Mouse (Mus musculus) gonadal fat pad, adult 2 months (tissue): ENCODE measurements around the gene Skint8. TPM values are rescaled to one million over a fixed set of nuclear protein-coding genes. Genes with fewer than 3 reads are reported as not detected.
"Not testable (repeated sequence)": the region's sequence is repeated elsewhere in the genome, so short reads cannot be mapped to it uniquely, and the experiment has no call there.

Experiments used
- DNase-seq: peaks from one replicate; pipeline ENCODE4 v3.0.0-alpha.2; 2012; ENCODE audit warnings: low read depth
- polyA plus RNA-seq: library from polyadenylated mRNA; depleted of rRNA; stranded (reverse); fragments of >200 nt; gene quantifications from 2 replicates; pipeline ENCODE4 v1.2.3, GENCODE M21; 2012; rRNA removed

Gene Skint8
- not detected in 2 replicates for polyA plus RNA-seq

DNA sequence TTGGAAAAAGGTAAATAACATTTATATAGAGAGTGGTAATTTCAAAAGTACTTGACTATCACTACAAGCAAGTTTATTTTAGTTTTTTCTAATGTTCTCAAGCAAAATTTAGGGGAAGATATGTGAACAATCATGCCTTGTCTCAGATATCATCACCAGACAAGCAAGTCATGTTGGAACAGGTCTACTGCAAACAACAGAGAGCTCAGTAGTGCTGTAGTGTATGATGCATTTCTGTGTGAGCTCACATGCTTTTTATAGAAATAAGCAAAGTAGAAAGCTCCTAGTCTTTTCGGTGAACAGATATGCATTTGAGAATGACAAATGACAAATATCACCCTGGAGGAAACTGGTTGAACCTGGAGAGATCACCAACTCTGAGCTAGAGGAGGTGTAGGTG is at the start of gene Skint8:
Gene Skint8 (plus strand): TSS at position 301 of the 400 bp plus-strand sequence.
- DNase-seq = no peak

DNA sequence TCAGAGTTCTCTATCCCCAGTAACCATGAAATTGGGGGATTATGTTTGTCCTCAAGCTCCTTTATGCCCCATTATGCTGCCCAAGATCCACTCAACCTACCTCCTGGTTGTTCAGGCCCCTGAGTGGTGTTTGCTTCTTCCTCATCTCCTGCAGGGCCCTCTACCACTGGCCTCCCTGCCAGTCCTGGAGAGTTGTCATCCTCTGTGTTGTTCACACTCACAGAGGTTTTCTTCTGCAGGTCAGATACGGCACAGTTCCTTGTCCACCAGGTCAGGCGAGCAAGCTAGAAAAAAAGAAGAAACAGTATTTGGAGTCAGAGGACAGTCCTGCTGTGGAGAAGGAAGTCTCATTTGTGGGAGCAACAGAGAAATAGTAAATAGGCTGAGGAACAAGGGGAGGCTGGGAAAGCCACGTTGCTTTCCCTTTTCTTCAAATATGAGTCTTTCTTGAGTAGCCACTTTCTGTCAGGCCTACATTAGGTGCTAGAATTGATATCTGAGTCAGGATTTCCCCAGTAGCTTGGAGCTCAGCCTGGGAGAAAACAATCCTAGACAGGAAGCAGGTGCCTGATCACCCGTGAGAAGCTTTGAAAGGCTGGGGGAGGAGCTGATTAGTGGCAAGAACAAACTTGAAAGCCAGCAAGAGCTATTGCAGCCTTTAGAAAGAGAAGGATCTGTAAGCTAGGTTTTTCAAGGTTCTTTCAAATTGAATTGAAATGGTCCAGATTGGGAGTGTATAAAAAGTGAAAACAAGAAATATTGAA is 38.9 kb upstream of the Skint8 start:
- no peak for DNase-seq

DNA sequence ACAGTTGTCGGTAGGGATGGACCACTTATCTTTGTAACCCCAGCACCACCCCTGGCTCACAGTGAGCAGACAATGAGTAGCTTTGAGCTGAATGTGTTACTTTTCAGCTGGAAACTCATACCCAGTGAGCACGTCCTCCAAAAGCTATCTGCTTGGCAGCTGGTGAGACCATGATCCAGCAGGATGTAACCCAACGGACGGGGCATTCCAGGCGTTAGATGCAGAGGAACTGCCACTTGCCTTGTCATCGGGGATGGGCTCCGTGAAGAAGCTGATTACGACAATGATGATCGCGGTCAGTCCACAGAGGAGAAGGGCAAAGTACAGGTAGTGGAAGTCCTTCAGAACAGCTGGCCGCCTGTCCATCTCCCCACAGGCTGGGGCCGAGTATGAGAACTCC is 35.6 kb upstream of the Skint8 start:
- DNase-seq = no peak

DNA sequence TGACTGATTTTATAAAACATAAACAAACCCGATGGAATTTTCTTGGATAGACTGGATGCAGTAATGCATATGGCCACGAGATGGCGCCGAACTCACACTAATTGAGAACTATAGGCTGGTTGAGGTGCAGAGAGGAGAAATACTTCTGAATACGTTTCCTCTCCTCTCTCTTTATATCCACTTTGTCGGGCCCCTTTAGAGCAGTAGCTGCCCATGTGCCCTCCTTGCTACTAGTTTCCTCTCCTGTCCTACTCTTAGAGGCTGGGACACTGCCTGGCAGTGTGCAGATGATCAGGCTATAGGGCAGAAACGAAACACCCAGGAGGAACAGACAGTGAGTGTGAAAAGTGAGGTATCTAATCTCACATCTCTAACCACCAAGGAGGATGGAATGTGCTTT is 33.2 kb upstream of the Skint8 start:
- no peak for DNase-seq

DNA sequence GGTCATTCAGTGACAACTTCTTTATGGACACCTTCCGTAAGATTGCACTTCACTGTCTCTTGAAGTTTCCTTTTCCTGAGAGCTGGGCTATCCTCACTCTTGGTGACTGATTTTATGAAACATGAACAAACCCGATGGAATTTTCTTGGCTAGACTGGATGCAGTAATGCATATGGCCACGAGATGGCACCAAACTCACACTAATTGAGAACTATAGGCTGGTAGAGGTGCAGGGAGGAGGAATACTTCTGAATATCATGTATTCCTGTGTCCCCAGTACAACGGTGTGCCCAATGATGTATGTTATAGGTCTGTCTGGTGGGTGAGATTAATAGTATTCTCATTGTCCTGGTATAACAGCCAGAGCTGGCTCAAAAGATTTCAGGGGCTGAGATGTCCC is 32.6 kb upstream of the Skint8 start:
- DNase-seq = no peak

DNA sequence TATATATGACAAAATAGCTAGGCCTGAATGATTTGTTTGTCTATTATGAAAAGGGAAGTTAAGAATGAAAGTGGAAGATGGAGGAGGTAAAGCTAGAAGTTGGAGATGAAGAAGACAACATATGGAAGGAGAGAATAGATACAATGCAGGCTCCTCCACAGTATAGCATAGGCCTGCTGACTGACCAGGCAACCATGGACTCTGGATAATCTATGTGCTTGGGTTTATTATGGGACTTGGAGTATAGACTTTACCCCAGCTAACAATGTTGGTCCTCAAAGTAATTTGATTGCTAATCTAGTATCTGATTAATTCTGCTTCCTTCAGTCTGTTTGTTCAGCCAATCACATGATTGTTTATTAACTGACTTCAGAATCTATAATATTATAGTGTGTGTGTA is 27.1 kb upstream of the Skint8 start:
- DNase-seq = no peak

DNA sequence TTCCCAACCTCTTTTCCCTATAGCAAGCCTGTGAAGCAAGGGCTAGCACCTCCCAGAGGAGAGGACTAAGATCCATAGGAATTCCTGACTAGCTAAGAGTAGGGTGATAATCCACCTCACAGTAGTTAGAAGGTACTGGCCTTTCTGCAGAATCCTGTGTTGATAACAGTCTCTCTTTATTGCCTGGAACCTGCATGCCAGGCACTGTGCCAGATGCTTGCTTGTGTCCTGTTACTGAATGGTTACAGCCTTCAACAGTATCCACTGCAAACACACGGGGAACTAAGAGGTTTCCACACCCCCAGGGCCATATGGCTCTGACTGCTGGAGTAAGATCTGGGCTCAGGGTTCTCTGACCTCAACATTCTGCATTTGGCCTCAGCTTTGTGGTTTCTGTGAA is 21.4 kb upstream of the Skint8 start:
- no peak for DNase-seq

DNA sequence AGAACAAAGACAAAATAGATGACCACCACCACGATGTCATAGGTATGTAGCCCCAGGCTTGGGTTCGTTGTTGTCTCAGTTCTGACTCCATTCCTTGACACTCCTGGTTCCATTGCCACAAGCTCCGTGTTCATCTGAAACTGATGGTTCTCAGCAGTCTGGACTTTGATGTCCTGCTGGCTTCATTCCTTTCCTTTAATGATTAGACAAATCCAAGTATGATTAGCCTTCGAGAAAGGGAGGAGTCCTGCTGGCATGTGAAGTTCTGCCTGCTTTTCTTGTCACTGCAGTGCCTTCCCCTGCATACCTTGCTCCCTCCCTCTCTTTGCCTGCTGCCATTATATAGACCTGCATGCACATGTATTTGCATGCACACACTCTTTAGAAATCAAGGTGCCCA is 20.6 kb upstream of the Skint8 start:
- no peak for DNase-seq

DNA sequence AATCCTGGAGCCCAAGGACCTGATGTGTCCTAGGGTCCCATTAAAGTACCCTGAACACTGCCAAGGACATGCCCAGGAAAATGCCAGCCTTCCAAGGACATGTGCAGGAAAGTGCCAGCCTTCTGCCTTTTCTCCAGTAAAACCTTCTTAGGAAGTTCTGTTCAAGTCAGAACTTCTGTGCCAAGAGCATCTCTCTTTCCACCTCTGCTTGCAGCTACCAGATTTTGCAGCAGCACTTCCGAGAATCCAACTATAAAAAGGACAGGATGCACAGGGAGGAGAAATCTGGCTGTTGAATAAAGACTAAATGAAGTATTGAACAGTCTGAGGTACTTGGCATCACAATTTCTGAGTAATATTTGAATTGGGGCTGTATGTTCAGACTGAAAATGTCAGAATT is 18.7 kb upstream of the Skint8 start:
- DNase-seq = not testable (repeated sequence)

DNA sequence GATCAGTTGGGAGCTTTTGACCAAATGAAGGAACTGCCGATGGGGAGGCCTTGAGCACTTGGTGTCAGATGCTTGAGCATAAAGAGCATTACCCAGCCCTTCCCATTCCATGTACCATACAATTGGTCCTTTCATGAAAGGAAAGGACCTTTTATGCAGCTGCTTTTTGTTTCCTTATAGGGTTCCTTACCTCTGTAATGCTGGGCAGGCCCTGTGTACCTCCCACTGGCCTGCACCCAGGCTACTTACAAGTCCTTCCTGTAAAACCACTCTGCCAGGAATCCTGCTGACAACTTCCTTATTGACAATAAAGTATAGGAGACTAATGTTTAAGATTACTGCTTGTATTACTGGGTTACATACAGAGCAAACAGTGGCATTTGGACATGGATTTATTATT is 17.7 kb upstream of the Skint8 start:
- no peak for DNase-seq

DNA sequence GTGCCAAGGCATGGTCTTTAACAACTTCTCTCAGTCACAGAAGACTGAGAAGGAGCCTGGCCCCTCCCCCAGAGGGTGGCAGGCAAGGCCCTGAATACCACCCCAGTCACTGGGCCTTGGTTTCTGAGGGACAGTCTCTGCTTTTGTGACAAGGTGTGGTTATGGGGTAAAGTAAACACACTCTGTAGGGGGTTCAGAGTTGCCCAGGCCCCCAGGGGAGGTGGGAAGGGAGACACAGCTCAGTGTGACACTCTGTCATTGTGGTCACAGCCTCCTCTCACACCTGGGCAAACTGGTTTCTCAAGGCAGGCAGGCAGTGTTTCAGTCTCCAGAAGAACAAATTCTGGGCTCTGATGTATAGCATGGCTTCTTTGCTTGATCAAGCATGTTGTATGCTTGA is 16.4 kb upstream of the Skint8 start, which contains the start of gene Slc5a9:
Gene Slc5a9 (minus strand): TSS at position 144 of the 400 bp plus-strand sequence.
- no peak for DNase-seq

DNA sequence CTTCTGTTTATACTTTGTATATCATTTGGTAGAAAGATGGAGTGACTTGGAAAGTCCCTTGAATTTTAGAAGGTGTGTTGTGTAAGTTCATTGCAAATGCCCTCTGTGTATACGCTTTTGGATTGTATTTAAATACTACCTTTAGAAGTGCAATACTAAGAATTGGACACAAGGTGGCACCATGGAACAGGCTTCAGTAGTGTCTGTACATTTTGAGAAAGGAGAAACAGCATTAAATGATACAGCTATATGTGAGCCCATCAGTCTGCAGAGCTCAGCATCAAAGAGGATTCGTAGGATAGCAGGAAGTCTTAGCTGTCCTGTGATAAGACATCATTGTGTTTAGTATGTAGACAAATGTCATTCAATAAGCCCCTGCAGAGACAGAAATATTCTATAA is 11.3 kb upstream of the Skint8 start:
- no peak for DNase-seq

DNA sequence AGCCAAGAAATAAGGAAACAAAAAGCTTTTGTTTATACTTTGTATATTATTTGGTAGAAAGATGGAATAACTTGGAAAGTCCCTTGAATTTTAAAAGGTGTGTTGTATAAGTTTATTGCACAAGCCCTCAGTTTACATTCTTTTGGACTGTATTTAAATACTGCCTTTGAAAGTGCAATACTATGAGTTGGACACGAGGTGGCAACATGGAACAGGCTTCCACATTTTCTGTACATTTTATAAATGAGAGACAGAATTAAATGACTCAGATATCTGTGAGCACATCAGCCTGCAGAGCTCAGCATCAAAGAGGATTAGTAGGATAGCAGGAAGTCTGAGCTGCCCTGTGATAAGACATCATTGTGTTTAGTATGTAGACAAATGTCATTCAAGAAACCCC is 42.1 kb downstream of the Skint8 start:
- DNase-seq = no peak

DNA sequence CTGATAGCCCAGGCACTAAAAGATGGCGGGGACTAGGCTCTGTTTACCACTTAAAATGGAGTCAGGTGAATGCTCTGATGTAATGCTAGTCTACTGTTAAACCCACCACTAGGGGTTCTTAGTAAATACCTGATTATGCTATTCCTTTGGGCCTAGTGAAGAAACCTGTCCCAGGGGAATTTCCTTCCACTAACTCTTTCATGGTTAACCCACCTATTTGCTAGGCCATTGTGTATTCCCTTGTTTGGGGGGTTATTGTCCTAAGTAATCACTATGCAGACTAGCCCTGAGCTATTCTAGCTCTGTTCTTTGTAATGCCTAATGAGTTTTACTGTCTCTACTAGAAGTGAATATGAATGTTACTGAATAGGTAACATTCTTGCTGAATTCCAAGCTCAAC is 44.0 kb downstream of the Skint8 start:
- not testable (repeated sequence) for DNase-seq

DNA sequence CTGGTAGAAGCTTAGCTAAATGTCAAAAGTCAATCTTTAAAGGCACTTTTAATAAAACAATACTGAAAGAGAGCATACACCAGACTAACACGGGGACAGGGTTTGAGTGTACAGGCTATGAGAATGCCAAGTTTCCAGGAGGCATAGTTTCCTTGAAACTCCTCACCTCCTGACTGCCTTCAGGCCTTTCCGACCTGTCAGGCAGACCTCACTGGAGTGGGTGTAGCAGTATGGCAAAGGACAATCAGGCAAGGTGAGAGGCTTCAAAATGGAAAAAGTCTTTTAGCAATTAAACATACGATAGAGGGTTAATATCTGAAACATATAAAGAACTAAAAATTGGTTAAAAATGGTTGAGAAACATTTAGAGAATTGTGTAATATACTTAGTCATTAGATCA is 44.5 kb downstream of the Skint8 start:
- DNase-seq = no peak

DNA sequence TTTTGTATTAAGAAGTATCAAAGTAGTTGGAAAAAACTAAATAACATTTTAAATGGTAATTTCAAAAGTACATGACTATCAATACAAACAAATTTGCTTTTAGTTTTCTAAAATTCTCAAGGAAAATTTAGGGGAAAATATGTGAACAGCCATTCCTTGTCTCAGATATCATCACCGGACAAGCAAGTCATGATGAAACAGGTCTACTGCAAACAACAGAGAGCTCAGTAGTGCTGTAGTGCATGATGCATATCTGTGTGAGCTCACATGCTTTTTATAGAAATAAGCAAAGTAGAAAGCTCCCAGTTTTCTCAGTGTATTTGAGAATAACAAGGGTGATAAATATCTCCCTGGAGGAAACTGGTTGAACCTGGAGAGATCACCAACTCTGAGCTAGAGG is 53.4 kb downstream of the Skint8 start, which contains the start of gene Skint7:
Gene Skint7 (plus strand): TSS at position 301 of the 400 bp plus-strand sequence.
- DNase-seq = no peak

Other genes starting within 250 kb of the Skint8 start
- gene Spata6, start 199.4 kb upstream of the Skint8 start, polyA plus RNA-seq = 15.9 and 19.4 TPM in 2 replicates
- gene Slc5a9, start 16.5 kb upstream of the Skint8 start, polyA plus RNA-seq = 2.0 and 3.9 TPM in 2 replicates
- gene Skint7, start 53.5 kb downstream of the Skint8 start, polyA plus RNA-seq = not detected in 2 replicates
- gene Skint1, start 86.9 kb downstream of the Skint8 start, polyA plus RNA-seq = not detected in 2 replicates
- gene Skint4, start 152.6 kb downstream of the Skint8 start, polyA plus RNA-seq = not detected in 2 replicates